Mouse (Mus musculus) brain, embryonic 14.5 days (tissue): ENCODE data around the gene Kdm2a. TPM values are rescaled to one million over a fixed set of nuclear protein-coding genes. Genes with fewer than 3 reads are reported as not detected.

Source experiments
- DNase-seq: peaks from one replicate; pipeline ENCODE4 v3.0.0-alpha.2; 2011; ENCODE audit warnings: low read depth
- CTCF ChIP-seq: fragments of 200-500 bp; IDR thresholded peaks from 2 replicates; pipeline ENCODE4 v1.5.1; 2012; ENCODE audit warnings: inconsistent platforms, mild to moderate bottlenecking, moderate library complexity, borderline replicate concordance; ENCODE audit not compliant: insufficient read depth, insufficient read length; ENCODE audit errors: extremely low read depth
- POLR2A ChIP-seq: fragments of 200-500 bp; IDR thresholded peaks from 2 replicates; pipeline ENCODE4 v1.6.1; 2012; ENCODE audit warnings: mild to moderate bottlenecking, inconsistent platforms, borderline replicate concordance; ENCODE audit not compliant: poor library complexity, insufficient read depth, insufficient read length, severe bottlenecking; ENCODE audit errors: extremely low read depth
- polyA plus RNA-seq: library from polyadenylated mRNA; depleted of rRNA; stranded (reverse); fragments of >200 nt; gene quantifications from 2 replicates; pipeline ENCODE4 v1.2.3, GENCODE M21; 2012

Gene Kdm2a
- polyA plus RNA-seq, 1 experiment = 88.9 TPM

DNA sequence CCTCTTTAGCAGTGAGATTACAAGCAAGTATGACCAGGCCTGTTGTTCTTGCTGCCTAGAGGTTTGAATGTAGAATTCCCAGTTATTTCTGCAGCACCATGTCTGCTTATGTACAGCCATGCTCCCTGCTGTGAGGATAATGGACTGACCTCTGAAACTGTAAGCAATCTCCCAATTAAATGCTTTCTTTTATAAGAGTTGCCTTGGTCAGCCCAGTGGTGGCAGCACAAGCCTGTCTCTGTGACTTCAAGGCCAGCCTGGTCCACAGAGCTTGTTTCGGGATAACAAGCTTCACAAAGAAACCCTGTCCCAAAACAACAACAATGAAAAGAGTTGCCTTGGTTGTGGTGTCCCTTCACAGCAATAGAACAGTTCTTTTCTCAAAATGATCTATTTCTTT is 35.7 kb upstream of the Kdm2a start:
- DNase-seq = peak; percentile 3
- TF ChIP-seq POLR2A (no peak), CTCF (no peak)

DNA sequence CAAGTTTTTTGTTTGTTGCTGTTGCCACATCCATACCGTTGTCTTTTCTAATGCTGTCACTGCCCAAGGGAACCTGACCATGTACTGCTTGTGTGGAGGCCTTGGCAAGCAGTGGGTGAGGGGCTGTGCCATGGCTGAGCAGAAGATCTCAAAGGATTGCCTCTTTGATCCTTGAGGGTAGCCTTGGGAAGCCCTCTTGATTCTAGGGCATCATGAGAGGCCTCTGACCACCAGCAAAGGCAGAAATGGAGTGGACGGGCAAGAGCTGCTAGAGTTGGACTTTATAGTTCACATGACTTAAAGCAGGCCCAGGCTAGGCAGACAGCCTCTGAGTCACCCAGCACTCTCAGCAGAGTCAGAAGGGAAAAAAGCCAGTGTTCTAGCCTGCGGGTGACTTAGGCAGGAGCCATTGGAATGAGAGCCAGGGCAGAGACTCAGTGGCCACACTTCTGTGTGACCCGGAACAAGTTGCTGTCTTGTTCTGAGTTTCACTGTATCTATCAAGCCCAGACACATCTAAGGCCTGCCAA is 32.1 kb upstream of the Kdm2a start:
- TF ChIP-seq POLR2A (no peak), CTCF (no peak)
- no peak for DNase-seq

DNA sequence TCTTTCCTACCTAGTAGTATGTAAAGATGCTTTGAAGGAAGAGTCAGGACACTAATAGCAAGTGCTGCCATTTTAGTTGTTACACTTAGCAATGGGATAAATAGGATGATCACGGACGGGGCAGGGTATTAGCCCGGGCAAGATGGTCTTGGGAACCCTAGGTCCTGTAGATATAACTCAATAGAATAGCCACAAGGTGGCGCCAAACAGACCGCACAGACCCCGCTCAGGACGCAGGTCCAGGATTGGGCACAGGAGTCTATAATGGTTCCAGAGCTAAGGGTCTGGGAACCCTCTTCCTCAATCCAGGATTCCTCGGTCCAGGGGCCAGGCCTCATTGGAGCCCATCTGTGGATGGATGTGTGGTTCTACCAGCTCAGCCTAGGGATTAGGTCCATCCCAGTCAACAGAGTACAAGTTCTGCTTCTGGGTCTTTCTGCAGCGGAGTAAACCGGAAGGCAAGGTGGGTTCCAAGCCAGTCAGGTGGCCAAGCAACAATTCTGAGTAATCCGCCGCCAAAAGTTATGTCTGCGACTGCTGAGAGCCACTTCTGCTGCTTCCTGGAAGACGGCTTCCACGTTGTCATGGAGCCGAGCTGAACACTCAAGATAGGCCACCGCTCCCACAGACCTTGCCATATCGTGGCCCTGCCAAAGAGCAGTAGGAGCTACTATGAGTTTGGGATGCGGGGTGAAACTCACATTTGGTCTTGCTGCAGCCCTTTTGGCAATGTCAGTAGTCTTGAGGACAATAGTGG is 27.7 kb upstream of the Kdm2a start:
- DNase-seq = peak; percentile 28
- TF ChIP-seq POLR2A (no peak), CTCF (peak; percentile 50; the same call in 1 of the 2 replicates)

DNA sequence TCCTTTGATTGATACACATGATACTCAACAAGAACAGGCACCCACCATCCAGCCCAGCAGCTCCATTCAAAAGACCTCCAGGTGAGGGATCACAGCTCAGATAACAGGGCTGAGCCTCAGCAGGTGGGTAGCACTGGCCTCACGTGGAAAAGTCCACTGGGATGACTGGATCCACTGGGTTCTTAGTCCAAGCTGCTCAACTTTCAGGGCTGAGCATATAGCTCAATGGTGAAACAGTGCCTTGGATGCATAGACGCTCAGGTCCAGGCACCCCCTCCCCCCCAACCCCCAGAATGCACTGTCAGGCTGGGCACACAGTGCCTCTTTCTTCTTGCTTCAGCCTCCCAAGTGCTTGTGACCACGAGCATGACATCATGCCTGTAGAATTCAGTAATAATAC is 24.9 kb upstream of the Kdm2a start:
- peak; percentile 3 for DNase-seq
- no peak for TF ChIP-seq CTCF
- TF ChIP-seq POLR2A = no peak

DNA sequence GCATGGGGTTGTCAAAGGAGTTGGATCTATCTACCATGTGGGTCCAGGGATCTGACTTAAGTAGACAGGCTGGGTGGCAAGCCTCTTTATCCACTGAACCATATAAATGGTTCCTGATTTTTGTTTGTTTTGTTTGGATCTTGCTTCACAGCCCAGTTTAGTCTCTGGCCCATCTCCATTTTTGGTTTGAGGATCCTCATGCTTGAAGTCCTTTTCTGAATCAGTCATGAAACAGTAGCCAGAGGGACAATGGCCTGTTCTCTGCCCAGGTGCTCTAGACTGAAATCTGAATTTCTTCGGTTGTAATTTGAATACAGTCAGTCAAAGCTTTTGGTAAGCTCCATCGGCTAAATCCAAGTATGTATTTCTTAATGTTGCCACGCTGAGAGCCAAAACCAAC is 24.5 kb upstream of the Kdm2a start:
- no peak for DNase-seq
- no peak for TF ChIP-seq POLR2A
- no peak for TF ChIP-seq CTCF

DNA sequence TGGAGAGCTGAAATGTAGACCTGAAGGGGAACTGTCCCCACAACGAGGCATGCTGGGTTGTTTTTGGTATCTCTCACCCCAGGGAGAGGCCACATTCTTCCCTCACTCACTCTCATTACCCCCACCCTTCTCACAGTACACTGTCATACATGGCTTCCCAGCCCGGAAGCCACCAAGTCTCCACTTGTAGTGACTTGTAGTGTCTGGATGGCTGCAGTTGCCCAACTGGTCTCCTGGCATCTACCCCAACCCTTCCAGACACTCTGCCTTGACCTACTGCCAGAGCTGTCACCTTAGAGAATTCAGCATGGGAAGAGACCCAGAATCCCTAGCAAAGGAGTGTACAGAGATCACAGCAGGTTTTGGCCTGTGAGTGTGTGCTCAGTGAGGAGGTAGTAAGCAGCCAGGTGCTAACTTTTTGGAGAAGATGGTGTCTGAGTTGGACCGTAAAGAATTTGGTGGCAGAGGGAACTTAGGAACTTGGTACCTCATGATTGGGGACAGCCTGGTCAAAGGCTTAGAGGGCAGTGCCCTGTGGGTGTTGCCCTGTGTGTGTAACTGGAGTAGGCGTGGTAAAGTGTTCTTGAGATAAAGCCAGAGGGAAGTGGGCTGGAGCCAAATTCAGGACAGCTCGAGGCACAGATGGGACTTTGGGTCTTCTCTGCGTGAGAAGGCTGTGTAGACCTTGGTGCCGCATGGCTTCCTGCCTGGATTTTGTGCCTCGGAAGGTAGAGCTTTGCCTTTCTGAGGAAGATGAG is 22.2 kb upstream of the Kdm2a start:
- DNase-seq = no peak

DNA sequence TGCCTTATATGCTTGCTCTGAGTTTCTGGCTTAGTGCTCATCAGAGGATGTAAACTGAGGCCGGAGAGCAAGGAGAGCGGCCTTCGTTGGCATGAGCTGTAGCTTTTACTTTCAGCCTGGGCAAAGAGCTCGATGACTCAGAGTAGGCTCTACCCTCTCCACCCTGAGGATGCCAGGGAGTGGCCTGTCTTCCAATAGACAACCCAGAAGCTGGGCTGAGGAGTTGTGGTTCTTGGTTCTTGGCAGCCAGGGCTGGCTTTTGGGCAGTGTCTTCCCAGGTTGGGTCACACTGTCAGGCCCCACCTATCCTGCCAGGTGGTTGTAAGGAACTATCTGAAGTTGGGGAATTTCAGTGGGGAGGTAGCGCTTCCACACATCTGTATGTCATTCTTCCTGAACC is 21.6 kb upstream of the Kdm2a start:
- no peak for DNase-seq
- TF ChIP-seq CTCF (no peak), POLR2A (no peak)

More for the DNA sequence above, 22.2 kb upstream of the Kdm2a start:
- TF ChIP-seq CTCF (no peak), POLR2A (no peak)

DNA sequence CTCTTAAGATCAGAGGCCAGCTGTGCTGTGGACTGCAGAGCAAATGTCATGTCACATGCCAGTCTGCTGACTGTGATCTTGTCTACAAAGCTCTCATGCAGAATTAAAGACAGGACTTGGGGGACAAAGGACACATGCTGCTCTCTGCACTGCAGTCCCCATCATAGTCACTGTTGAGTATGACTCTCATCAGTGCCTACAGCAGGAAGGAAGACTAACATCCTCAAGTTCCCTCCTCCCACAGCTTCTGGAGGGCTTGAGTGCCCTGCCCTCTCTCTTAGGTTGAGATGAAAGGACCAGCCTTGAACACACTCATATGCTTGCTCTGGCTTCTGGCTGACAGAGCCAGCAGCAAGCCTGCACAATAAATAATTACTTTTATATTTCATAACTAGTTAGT is 19.6 kb upstream of the Kdm2a start:
- DNase-seq = peak; percentile 8
- TF ChIP-seq CTCF (no peak), POLR2A (no peak)

DNA sequence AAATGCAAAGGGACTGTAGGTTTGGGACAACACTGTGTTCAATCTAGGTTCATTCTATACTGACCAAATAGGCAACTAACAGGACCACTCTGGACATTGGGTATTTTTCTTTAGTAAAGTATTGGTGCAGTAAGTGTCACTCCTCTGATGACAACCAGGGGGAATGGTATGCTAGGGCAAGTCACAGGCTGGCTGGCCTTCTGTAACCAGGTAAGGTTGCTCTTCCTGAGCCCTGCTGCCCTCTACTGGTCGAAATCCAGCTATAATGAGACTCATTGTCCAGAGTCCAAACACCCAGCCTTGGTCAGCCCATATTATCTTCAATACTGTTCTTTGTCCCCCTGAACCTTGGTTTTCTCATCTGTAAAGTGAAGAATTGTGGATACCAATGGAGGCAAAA is 19.1 kb upstream of the Kdm2a start:
- TF ChIP-seq POLR2A (no peak), CTCF (peak; percentile 67)
- peak; percentile 63 for DNase-seq

DNA sequence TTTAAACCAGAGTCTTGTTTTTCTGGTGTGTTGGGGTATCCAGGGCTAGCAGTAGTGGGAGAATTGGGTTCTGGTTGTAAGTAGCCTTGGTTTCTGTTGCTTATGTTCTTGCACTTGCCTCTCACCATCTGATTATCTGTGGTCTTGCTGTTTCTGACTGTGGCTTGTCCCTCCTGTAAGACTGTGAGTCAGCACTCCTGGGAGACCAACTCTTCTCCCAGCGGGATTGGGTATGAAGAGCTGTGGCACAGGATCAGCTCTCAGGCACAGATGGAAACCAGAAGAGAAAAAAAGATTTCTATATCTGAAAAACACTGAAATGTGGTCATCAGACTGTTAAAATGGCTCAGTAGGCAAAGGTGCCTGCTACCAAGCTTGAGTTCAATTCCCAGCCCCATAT is 16.5 kb upstream of the Kdm2a start:
- no peak for TF ChIP-seq POLR2A
- TF ChIP-seq CTCF = no peak
- no peak for DNase-seq

DNA sequence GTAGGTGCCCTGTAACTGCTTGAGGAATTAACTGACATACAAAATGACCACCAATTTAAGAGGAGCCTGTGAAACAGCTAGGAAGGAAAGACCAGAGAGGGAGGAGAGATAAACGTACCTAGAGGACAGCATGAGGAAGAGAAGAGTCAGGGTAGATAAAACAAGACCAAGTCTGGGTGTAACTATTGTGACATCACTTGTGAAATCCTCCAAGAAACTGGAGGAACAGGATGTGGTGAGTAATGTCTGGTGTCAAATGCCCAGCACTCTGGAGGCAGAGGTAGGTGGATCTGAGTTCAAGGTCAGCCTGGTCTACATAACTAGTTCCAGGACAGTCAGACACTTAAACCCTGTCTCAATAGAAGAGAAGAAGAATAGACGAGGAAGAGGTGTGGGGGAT is 11.0 kb upstream of the Kdm2a start:
- no peak for DNase-seq
- TF ChIP-seq POLR2A = no peak
- TF ChIP-seq CTCF = no peak

DNA sequence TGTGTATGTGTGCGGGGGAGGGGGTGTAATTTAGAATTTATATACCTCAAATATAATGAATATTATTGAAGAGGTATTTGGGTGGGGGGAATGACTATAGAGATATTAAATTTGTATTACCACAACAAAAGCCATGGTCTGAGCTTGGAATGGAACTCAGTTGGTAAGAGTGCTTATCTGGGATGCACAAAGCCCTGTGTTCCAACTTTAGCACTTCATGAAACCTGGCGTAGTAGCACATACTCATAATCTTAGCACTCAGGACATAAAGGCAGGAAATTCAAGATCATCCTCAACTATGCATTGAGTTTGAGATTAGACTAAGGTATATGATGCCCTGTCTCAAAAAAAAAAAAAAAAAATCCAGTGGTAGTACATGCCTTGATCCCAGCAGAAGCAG is 6.8 kb upstream of the Kdm2a start:
- DNase-seq = no peak
- no peak for TF ChIP-seq CTCF

DNA sequence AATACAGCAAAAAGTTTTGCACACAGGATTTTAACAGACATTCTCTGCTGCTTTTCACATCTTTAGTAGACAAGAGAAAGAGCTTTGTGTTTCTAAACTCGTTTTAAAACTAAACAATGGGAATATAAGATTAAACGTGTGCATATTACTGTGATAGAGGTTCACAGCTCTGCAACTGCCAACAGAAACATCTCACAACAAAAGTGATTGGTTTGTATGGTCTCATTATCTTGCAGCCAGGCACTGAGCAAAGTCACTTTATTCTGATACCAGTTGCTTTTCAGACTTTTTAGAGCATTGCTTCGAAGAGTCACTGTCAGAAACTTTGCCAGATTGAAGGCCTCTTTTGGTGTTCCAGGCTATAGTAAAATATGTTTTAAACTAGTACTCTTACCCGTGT is 874 bp upstream of the Kdm2a start:
- no peak for DNase-seq
- no peak for TF ChIP-seq CTCF
